Mouse (Mus musculus): ENCODE measurements around the gene Ahctf1.
"Not testable (repeated sequence)": the region's sequence is repeated elsewhere in the genome, so short reads cannot be mapped to it uniquely, and the experiment has no call there.

Gene Ahctf1

GRCm38 (mm10) chr1:179803513-179804139 lies at the start of gene Ahctf1:
TSS of gene Ahctf1 (minus strand) at chr1:179803680.
- peak; percentile 99 for DNase-seq (ENCODE audit: low spot score in 2 of 2)

GRCm38 (mm10) chr1:179847759-179848389 lies 44.4 kb upstream of the Ahctf1 start:
- DNase-seq (ENCODE audit: low spot score in 2 of 2), result peak; percentile 65 to 86

- no peak for DNase-seq (ENCODE audit: low spot score in 2 of 2)
These were observed 43.7 kb upstream of the Ahctf1 start for GRCm38 (mm10) chr1:179847173-179847572.

- no peak for DNase-seq (ENCODE audit: low spot score in 2 of 2)
These were observed 42.5 kb upstream of the Ahctf1 start for GRCm38 (mm10) chr1:179845832-179846499.

- DNase-seq (ENCODE audit: low spot score in 2 of 2), result peak; percentile 44 to 62
These were observed 41.4 kb upstream of the Ahctf1 start for GRCm38 (mm10) chr1:179844894-179845293.

GRCm38 (mm10) chr1:179843981-179844380 lies 40.5 kb upstream of the Ahctf1 start:
- DNase-seq (ENCODE audit: low spot score in 2 of 2), result no peak

- peak; percentile 47 to 55 for DNase-seq (ENCODE audit: low spot score in 2 of 2)
These were observed 39.1 kb upstream of the Ahctf1 start for GRCm38 (mm10) chr1:179842568-179842967.

GRCm38 (mm10) chr1:179836426-179837404 lies 33.2 kb upstream of the Ahctf1 start:
- DNase-seq (ENCODE audit: low spot score in 2 of 2), result no peak

GRCm38 (mm10) chr1:179835753-179836425 lies 32.4 kb upstream of the Ahctf1 start:
- DNase-seq (ENCODE audit: low spot score in 2 of 2), result no peak

- no peak for DNase-seq (ENCODE audit: low spot score in 2 of 2)
These were observed 30.1 kb upstream of the Ahctf1 start for GRCm38 (mm10) chr1:179833596-179833995.

GRCm38 (mm10) chr1:179832710-179833240 lies 29.3 kb upstream of the Ahctf1 start:
- no peak for DNase-seq (ENCODE audit: low spot score in 2 of 2)

GRCm38 (mm10) chr1:179828900-179829299 lies 25.4 kb upstream of the Ahctf1 start:
- DNase-seq (ENCODE audit: low spot score in 2 of 2), result no peak

GRCm38 (mm10) chr1:179828051-179828450 lies 24.6 kb upstream of the Ahctf1 start:
- DNase-seq (ENCODE audit: low spot score in 2 of 2), result no peak

GRCm38 (mm10) chr1:179824549-179824948 lies 21.1 kb upstream of the Ahctf1 start:
- DNase-seq (ENCODE audit: low spot score in 2 of 2), result no peak

GRCm38 (mm10) chr1:179818490-179819278 lies 15.2 kb upstream of the Ahctf1 start:
- not testable (repeated sequence) for DNase-seq (ENCODE audit: low spot score in 2 of 2)

GRCm38 (mm10) chr1:179814616-179815015 lies 11.1 kb upstream of the Ahctf1 start:
- DNase-seq (ENCODE audit: low spot score in 2 of 2), result no peak

GRCm38 (mm10) chr1:179813385-179813784 lies 9.9 kb upstream of the Ahctf1 start:
- no peak for DNase-seq (ENCODE audit: low spot score in 2 of 2)

GRCm38 (mm10) chr1:179808300-179808699 lies 4.8 kb upstream of the Ahctf1 start:
- DNase-seq (ENCODE audit: low spot score in 2 of 2), result no peak

GRCm38 (mm10) chr1:179807468-179807867 lies 4.0 kb upstream of the Ahctf1 start:
- DNase-seq (ENCODE audit: low spot score in 2 of 2), result no peak

GRCm38 (mm10) chr1:179805751-179806150 lies 2.3 kb upstream of the Ahctf1 start:
- DNase-seq (ENCODE audit: low spot score in 2 of 2), result no peak
